16 mouse cellular contexts compared by ENCODE assay signal in the genomic region with DNA sequence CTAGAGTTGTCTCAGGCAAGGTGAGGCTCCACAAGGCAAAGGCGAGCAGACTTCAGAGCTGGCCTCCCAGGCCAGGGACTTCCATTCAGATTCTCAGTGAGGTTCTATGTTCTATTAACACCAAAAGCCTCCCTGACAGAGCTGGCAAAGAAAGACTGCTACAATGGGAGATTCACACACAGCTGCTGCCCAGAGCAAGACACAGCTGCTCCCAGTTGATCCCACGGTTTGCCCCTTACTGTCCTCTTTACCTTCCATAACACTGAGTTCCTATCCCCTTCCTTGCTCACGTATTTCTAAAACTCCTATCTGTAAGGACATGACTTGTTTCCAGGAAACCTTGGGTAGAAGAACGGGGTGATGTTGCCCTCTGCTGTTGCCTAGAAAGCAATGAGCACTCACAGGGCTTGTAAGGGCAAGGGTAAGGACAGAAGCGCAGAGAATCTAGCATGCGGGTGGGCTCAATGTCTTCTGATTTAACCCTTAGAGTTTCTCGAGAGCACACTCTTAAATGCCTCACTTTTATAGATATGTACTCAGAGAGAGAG.
DNase-seq lines count a peak whose midpoint lies in the region; ATAC-seq and TF ChIP-seq lines count a peak whose summit lies in the region.
"Had no signal": no experiment of that assay in that cellular context is flagged by ENCODE, and none has a peak within 500 bp of the region (broad histone marks: within the 10 kb centered on the region; RNA-seq: fewer than 3 reads in every experiment).

No protein-coding gene starts in this region.

- no peak overlapping the region for H3K4me3 ChIP-seq in lung, postnatal 0 days (ENCODE audit: low read depth, low read length)
- H3K4me3 ChIP-seq: heart, embryonic 12.5 days; liver, embryonic 15.5 days had no signal

- no peaks in the 10 kb centered on the region for H3K4me1 ChIP-seq in lung, postnatal 0 days (ENCODE audit: insufficient read depth, low read depth, low read length)
- H3K4me1 ChIP-seq: liver, embryonic 15.5 days had no signal

- TF ChIP-seq CTCF in lung, postnatal 0 days (IDR thresholded peaks at IDR 0.05) = peak; percentile 67

- H3K9ac ChIP-seq in lung, postnatal 0 days (replicated peaks; ENCODE audit: low read depth) = no peak overlapping the region
- H3K9ac ChIP-seq: heart, embryonic 12.5 days; hindbrain, embryonic 14.5 days; liver, embryonic 15.5 days had no signal

- H3K27me3 ChIP-seq in lung, postnatal 0 days (replicated peaks; ENCODE audit: insufficient read depth, low read length) = no peaks in the 10 kb centered on the region
- H3K27me3 ChIP-seq: heart, embryonic 12.5 days; liver, embryonic 15.5 days had no signal

- TF ChIP-seq EP300 in lung, postnatal 0 days (IDR thresholded peaks at IDR 0.05) = no peak

- no peaks in the 10 kb centered on the region for H3K36me3 ChIP-seq in lung, postnatal 0 days (ENCODE audit: insufficient read depth, low read length)
- H3K36me3 ChIP-seq: heart, embryonic 12.5 days; liver, embryonic 15.5 days had no signal

- no peak for ATAC-seq in lung, postnatal 0 days
- ATAC-seq: midbrain, embryonic 16.5 days had no signal

- H3K27ac ChIP-seq in lung, postnatal 0 days (ENCODE audit: low read length) = no peak overlapping the region
- H3K27ac ChIP-seq: hindbrain, embryonic 14.5 days; liver, embryonic 15.5 days had no signal

- 50% methylated on average over 7 of the region's 7 CpGs for WGBS in lung, postnatal 0 days

- H3K4me2 ChIP-seq in lung, postnatal 0 days (replicated peaks; ENCODE audit: low read depth, low read length) = no peak overlapping the region
- H3K4me2 ChIP-seq: heart, embryonic 12.5 days; hindbrain, embryonic 14.5 days; liver, embryonic 15.5 days had no signal

- DNase-seq in embryo, embryonic 10 days (ENCODE audit: low spot score) = peak; percentile 19
- DNase-seq in embryo, embryonic 9.5 days (ENCODE audit: extremely low spot score) = no peak
- DNase-seq in kidney, postnatal 14 days = peak; percentile 7
- no peak for DNase-seq in kidney, postnatal 25 days
- DNase-seq in lung, postnatal 0 days (ENCODE audit: low spot score) = peak; percentile 61
- DNase-seq in lung, postnatal 36 days = no peak
- no peak for DNase-seq in cerebellum, postnatal 10 days
- DNase-seq in gastrocnemius, postnatal 4 days (ENCODE audit: low spot score in 2 of 2) = no peak
- DNase-seq: adrenal gland, adult 8-10 months; B cell, adult 2 months; cerebellum, adult 11-12 months; right cerebral cortex, postnatal 25 days had no signal

- H3K9me3 ChIP-seq in lung, postnatal 0 days (ENCODE audit: low read length) = no peaks in the 10 kb centered on the region
- H3K9me3 ChIP-seq: heart, embryonic 12.5 days; liver, embryonic 15.5 days had no signal

Comparison
In these comparisons a context has a peak if more than half of its experiments do, and no peak if none do; other contexts are left out.
1. DNase-seq: peak in embryo, embryonic 10 days (single experiment), kidney, postnatal 14 days (single experiment) and lung, postnatal 0 days (single experiment); none in embryo, embryonic 9.5 days (single experiment), kidney, postnatal 25 days (0 of 2), lung, postnatal 36 days (single experiment), cerebellum, postnatal 10 days (0 of 2) and gastrocnemius, postnatal 4 days (0 of 2).